ENCODE assay signal across 8 mouse cellular contexts in the genomic region with DNA sequence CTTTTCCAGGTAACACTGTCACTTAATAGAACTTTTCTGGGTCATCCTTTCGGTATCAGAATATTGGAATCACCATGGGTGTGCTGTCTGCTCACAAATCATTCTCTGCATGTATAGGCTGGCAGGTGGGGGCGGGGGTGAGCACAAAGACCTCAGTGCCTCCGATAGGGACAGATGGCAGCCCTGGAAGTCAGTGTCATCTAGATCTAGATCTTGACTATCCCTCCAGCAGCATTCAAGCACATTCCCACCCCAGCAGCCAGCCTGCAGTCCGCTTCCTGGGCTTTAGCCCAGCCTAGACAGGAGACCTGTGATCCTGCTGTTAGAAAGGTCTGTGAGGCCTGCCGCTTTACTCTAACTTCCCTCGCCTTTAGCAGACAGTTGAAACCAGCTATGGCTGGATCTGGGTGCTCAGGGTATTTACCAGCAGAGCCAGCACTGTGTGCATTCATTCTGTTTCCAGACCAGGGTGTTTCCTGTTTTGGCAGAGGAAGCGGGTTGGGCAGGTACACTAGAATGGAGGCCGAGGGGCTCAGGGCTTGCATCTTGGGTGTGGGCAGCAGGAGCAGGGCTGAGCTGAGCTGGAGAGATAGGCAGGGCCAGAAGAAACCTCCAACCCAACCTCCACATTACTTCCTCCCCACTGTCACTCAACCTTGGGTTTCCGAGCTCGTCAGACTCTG.
DNase-seq lines count a peak whose midpoint lies in the region; ATAC-seq lines count a peak whose summit lies in the region.

No protein-coding gene starts in this region.

- H3K4me1 ChIP-seq in lung, embryonic 15.5 days: no peaks in the 10 kb centered on the region

- 67% methylated on average over 10 of the region's 10 CpGs for WGBS in lung, embryonic 15.5 days

- no peak overlapping the region for H3K27ac ChIP-seq in lung, embryonic 15.5 days

- no peaks in the 10 kb centered on the region for H3K9me3 ChIP-seq in lung, embryonic 15.5 days

- no peaks in the 10 kb centered on the region for H3K36me3 ChIP-seq in lung, embryonic 15.5 days

- H3K27me3 ChIP-seq in lung, embryonic 15.5 days: no peaks in the 10 kb centered on the region

- ATAC-seq in lung, embryonic 15.5 days (ENCODE audit: borderline replicate concordance, extremely low read depth, low FRiP score, low TSS enrichment): peak; percentile 11; the same call in 1 of the 2 replicates
- ATAC-seq in hematopoietic stem cell, adult 5-6 weeks (replicated peaks in 1 of 2; ENCODE audit: insufficient read depth in 1 of 2, low FRiP score in 2 of 2, low TSS enrichment in 1 of 2, low read depth in 1 of 2, poor library complexity in 2 of 2, severe bottlenecking in 2 of 2): peak; percentile 95 to 96

- H3K4me3 ChIP-seq in lung, embryonic 15.5 days: no peak overlapping the region

- peak; percentile 46 for DNase-seq in cerebellum, adult 11-12 months
- no peak for DNase-seq in cerebellum, adult 11 months
- no peak for DNase-seq in lung, postnatal 10 days
- DNase-seq in spleen, postnatal 10 days (ENCODE audit: low spot score in 2 of 2): peak; percentile 12 to 26
- no peak for DNase-seq in urinary bladder, adult 18-20 months (ENCODE audit: low spot score in 2 of 2)
- DNase-seq in urinary bladder, postnatal 4 days (ENCODE audit: low spot score in 2 of 2): no peak

- H3K4me2 ChIP-seq in lung, embryonic 15.5 days: no peak overlapping the region

- H3K9ac ChIP-seq in lung, embryonic 15.5 days: no peak overlapping the region

Comparison
In these comparisons a context has a peak if more than half of its experiments do, and no peak if none do; other contexts are left out.
1. DNase-seq: peak in cerebellum, adult 11-12 months (single experiment) and spleen, postnatal 10 days (2 of 2); none in cerebellum, adult 11 months (single experiment), lung, postnatal 10 days (single experiment), urinary bladder, adult 18-20 months (0 of 2) and urinary bladder, postnatal 4 days (0 of 2).